Mouse (Mus musculus): Measurements from ENCODE around the gene Mastl.

Gene Mastl

DNA sequence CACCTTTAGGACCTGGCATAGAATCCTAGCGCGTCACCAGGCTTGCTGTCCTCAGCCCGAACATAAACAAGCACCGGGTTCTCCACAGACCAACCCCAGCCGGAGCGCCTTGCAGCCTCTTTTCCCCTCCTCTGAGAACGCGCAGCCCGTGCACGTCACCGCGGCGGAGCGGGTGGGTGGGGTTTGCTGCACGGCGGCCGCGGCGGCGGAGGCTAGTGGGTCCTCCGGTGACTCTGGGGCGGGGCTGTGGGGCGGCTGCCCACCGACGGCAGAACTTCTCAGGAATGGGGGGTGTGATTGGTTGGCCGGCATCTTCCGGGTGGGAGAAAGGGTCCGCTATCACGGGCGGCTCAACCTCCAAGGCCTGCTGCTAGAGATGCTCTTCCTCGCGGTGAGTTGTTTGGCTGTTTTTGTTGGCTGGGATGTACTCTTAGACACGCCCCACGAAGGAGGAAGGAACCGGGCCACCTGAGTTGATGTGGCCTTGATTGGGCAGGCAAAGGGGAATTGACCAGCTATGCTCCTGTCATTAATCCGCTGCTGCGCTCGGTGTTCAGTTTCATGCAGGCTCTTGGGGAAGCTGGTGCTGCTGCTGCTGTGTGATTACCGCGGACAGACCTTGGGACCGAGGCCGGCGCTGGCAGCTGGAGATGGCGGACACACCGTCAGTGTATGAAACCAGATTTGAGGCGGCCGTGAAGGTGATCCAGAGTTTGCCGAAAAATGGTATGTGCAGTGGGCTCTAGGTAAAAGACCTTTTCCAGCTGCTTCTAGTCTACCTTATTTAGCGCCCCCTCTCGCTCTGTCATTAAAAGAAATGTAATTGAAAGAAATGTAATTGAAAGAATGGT, 86.7 kb downstream of the Mastl start:
- in situ Hi-C loops (cut with MboI; ENCODE audit: low pct_unique_long_range_greater_than_20kb in 1 of 2, low sequenced_read_pairs in 2 of 2, unreplicated experiment in 1 of 2), result no loop called here

DNA sequence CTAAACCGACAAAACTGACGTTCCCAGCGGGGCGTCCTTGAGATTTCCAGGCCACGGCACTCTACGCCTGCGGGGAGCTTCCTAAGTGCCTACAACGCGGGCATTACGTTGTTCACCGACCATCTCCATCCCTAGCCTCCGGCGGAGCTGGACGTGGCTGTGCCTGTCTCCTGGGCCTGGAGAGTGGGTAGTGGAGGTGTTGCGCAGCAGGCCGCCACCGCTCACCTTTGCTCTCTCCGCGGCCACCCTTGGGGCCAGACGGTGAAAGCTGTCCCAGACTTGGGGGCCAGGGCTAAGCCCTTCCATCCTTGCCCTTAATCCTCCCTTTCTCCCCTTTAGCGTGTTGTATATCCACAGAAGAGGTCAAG, 87.5 kb downstream of the Mastl start:
- in situ Hi-C loops (cut with MboI; ENCODE audit: low pct_unique_long_range_greater_than_20kb in 1 of 2, low sequenced_read_pairs in 2 of 2, unreplicated experiment in 1 of 2), result no loop called here

DNA sequence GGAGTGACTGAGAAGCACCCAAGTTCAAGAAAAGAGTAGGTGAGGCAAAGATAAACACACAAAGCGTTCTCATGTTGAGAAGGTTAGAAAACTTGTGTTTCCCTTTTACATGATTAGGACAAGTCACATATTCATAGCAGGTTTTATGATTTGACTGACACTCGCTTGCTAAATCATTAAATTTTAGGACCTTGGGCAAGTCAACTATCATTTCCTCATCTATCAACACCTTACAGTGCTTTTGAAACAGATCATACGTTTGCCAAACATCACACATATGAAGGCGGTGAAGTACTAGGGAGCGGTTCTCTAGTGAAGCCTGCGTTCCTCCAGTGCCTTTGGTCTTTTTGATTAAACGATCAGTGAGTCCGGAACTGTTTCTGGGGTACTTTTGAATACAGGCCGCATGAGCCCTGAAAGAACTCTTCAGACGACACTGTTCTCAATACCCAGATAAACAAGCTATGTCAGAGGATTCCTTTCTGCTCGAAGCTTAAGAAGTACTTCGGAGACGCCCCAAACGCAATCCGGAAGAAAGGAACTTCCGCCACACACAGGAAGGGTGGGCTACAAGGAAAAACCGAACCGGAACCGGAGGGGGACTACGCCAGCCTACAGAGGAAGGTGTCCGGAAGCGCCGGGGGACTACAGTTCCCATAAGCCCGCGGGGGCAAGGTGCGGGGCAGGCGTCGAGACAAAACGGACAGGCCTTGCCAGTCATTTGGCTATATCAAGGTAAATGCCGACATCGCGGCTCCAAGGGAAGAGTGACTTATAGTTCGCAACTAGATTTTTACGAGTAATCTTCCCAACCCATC, 88.1 kb downstream of the Mastl start, which contains the start of gene Acbd5:
Acbd5 (plus strand) TSS at position 616 of the 818 bp plus-strand sequence.
- in situ Hi-C loops (cut with MboI; ENCODE audit: low pct_unique_long_range_greater_than_20kb in 1 of 2, low sequenced_read_pairs in 2 of 2, unreplicated experiment in 1 of 2), result no loop called here

Measured in mouse embryonic stem cell (cell line).